Mouse (Mus musculus) forebrain, postnatal 0 days (tissue): Measurements from ENCODE around the gene A3galt2. TPM values are rescaled to one million over a fixed set of nuclear protein-coding genes. Genes with fewer than 3 reads are reported as not detected.

Source experiments
- ATAC-seq: fragments of 200-750 bp; cut with Nextera tagmentation; 2 replicates; pipeline ENCODE4 v1.8.0; 2017; ENCODE audit warnings: mild to moderate bottlenecking, moderate library complexity
- DNase-seq: peaks from one replicate; pipeline ENCODE4 v3.0.0-alpha.2; 2015
- H3K27ac ChIP-seq: fragments of 300-500 bp; sonication (generic); 2 replicates; pipeline ENCODE4 v1.5.1; 2014; ENCODE audit warnings: low read depth, mild to moderate bottlenecking, antibody characterized with exemption, low read length, moderate library complexity, mixed read lengths
- H3K27me3 ChIP-seq: fragments of 300-500 bp; sonication (generic); 2 replicates; pipeline ENCODE4 v1.6.1; 2014; ENCODE audit warnings: mild to moderate bottlenecking, low read length, mixed read lengths; ENCODE audit not compliant: insufficient read depth
- H3K36me3 ChIP-seq: fragments of 300-500 bp; sonication (generic); 2 replicates; pipeline ENCODE4 v1.6.1; 2014; ENCODE audit warnings: mild to moderate bottlenecking, moderate library complexity; ENCODE audit not compliant: insufficient read depth
- H3K4me1 ChIP-seq: fragments of 300-500 bp; sonication (generic); 2 replicates; pipeline ENCODE4 v1.6.1; 2014; ENCODE audit warnings: antibody characterized with exemption; ENCODE audit not compliant: insufficient read depth
- H3K4me2 ChIP-seq: fragments of 300-500 bp; sonication (generic); 2 replicates; pipeline ENCODE4 v1.6.1; 2014; ENCODE audit warnings: low read depth, mild to moderate bottlenecking, moderate library complexity
- H3K4me3 ChIP-seq: fragments of 300-500 bp; sonication (generic); 2 replicates; pipeline ENCODE4 v1.5.1; 2014; ENCODE audit warnings: low read depth, low read length, mixed read lengths
- H3K9ac ChIP-seq: fragments of 300-500 bp; sonication (generic); 2 replicates; pipeline ENCODE4 v1.6.1; 2014; ENCODE audit warnings: mild to moderate bottlenecking
- H3K9me3 ChIP-seq: fragments of 300-500 bp; sonication (generic); 2 replicates; pipeline ENCODE4 v1.6.1; 2016; ENCODE audit warnings: low read length
- CTCF ChIP-seq: sonication (generic); IDR thresholded peaks from 2 replicates; pipeline ENCODE4 v1.5.1; 2016; ENCODE audit warnings: antibody characterized with exemption, control low read depth, low read depth
- WGBS: fragments of 180-500 bp; shearing (Covaris S2); extraction: QIAGEN DNeasy Blood & Tissue Kit; methylation state at CpG from one replicate; pipeline ENCODE4 v1.1.7; 2014; 5-methylcytosine and 5-hydroxymethylcytosine counted together
- polyA plus RNA-seq: library from polyadenylated mRNA; unstranded; fragments of >200 nt; fragmentation: Nextera tagmentation; extraction: Ambion mirVana; gene quantifications from 2 replicates; pipeline ENCODE4 v1.2.1, GENCODE M21; 2015
- total RNA-seq: library from RNA; depleted of rRNA; stranded (reverse); fragments of >200 nt; gene quantifications from 2 replicates; pipeline ENCODE4 v1.2.3, GENCODE M21; 2014

The A3galt2 gene
- total and polyA plus RNA-seq, 2 experiments from 2014 or later = 0.16 to 0.52 TPM

DNA sequence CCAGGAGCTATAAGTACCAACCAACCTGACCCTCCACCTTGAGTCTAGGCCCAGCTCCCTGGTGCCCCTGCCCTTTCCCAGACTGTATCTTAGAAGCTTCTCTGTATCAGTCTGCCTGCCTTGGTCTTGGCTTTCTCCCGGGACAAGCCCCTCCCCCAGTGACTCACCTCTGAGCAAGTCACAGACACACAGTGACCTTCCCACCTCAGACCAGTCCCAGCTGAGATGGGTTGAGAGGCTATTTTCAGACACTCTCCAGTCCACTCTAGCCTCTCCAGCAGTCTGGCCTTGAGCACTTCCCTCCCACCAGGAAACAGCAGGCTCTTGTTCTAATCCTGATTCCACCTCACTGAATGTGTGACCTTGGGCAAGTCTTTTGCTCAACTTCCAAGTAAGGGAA lies 38.5 kb downstream of the A3galt2 start:
- H3K36me3 ChIP-seq = peaks cover 8% of the 10 kb centered on the region; the same call in 1 of the 2 replicates
- H3K27me3 ChIP-seq = no peaks in the 10 kb centered on the region
- no peak for TF ChIP-seq CTCF
- DNase-seq = no peak
- ATAC-seq = no peak
- H3K4me1 ChIP-seq = peaks cover 6% of the 10 kb centered on the region; the same call in 1 of the 2 replicates
- H3K9me3 ChIP-seq = no peaks in the 10 kb centered on the region
- WGBS = 63% methylated on average over 1 of the region's 1 CpGs
- no peak overlapping the region for H3K27ac ChIP-seq
- no peak overlapping the region for H3K4me3 ChIP-seq
- no peak overlapping the region for H3K9ac ChIP-seq
- H3K4me2 ChIP-seq = no peak overlapping the region

DNA sequence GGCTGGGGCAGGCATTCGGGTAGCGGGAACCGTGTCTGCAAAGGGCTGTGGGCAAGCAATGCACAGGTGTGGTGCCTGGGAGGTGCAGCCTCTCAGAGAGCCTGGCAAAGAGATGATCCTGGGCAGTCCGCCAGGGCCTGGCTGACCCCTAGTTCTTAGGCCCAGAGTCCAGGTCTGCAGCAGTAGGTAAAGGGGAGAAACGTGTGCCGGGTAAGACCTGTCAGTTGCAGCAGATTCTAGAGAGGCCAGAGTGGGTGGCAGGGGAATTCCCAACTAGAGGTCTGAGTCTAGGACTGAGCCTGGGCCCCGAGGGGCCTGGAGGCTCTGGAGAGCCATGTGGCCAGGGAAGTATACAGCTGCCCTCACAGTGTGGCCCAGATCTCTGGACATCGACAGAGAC lies 39.0 kb downstream of the A3galt2 start:
- H3K9me3 ChIP-seq = no peaks in the 10 kb centered on the region
- H3K9ac ChIP-seq = no peak overlapping the region
- H3K36me3 ChIP-seq = peaks cover 8% of the 10 kb centered on the region; the same call in 1 of the 2 replicates
- 85% methylated on average over 8 of the region's 8 CpGs for WGBS
- peaks cover 6% of the 10 kb centered on the region; the same call in 1 of the 2 replicates for H3K4me1 ChIP-seq
- ATAC-seq = no peak
- H3K27me3 ChIP-seq = no peaks in the 10 kb centered on the region
- H3K4me2 ChIP-seq = no peak overlapping the region
- no peak overlapping the region for H3K4me3 ChIP-seq
- H3K27ac ChIP-seq = no peak overlapping the region
- DNase-seq = no peak
- TF ChIP-seq CTCF = no peak

DNA sequence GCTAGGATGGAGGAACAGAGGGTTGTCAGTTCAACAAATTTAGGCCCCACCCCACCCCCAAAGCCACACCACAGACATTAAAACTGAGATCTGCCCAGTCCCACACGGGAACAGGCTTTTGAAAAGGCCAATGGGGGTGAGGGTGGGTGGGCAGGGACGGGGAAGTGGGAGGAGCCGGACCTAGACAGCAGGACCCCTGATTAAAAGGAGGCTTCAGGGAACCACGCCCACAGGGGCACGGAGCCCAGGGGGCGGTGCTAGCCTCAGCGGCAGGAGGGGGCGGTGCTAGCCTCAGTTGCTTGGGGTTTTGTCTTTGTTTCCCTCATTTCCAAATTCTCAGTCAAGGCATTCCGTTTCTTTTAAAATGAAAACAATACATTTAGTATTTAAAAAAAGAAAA lies 40.4 kb downstream of the A3galt2 start:
- Histone ChIP-seq H3K4me2 (peak overlapping the region; percentile 15; the same call in 1 of the 2 replicates), H3K27ac (peak overlapping the region; percentile 41; the same call in 1 of the 2 replicates), H3K4me1 (peaks cover 6% of the 10 kb centered on the region; the same call in 1 of the 2 replicates), H3K9me3 (no peaks in the 10 kb centered on the region), H3K36me3 (0 out of 2 replicates have a peak, but pooled peaks cover 4% of the 10 kb centered on the region), H3K27me3 (no peaks in the 10 kb centered on the region), H3K4me3 (no peak overlapping the region), H3K9ac (no peak overlapping the region)
- peak; percentile 60 for DNase-seq
- ATAC-seq = peak; percentile 65; the same call in 1 of the 2 replicates
- no peak for TF ChIP-seq CTCF
- 3% methylated on average over 9 of the region's 9 CpGs for WGBS

DNA sequence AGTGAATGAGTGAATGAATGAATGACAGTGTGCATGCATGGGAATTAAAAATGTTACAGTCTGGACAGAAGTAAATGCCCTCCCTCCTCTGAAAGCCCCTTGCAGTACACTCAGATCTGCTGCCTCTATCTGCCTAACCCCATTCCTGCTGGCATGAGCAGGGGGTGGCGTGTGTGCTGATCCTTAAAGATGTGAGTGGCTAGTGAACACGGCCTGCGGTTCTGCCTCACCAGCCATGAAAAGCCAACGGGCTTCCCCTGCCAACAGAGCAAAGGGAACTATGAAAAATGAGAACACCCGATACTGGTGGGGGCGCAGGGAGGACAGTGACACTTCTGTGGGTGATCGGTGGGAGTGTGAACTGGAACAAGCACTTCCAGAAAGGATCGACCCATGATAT lies 41.6 kb downstream of the A3galt2 start:
- peaks cover 6% of the 10 kb centered on the region; the same call in 1 of the 2 replicates for H3K4me1 ChIP-seq
- H3K4me3 ChIP-seq = no peak overlapping the region
- no peak for DNase-seq
- H3K36me3 ChIP-seq = 0 out of 2 replicates have a peak, but pooled peaks cover 4% of the 10 kb centered on the region
- TF ChIP-seq CTCF = no peak
- H3K27me3 ChIP-seq = no peaks in the 10 kb centered on the region
- H3K27ac ChIP-seq = no peak overlapping the region
- H3K9me3 ChIP-seq = no peaks in the 10 kb centered on the region
- H3K4me2 ChIP-seq = no peak overlapping the region
- H3K9ac ChIP-seq = no peak overlapping the region
- ATAC-seq = no peak
- WGBS = 69% methylated on average over 8 of the region's 8 CpGs

DNA sequence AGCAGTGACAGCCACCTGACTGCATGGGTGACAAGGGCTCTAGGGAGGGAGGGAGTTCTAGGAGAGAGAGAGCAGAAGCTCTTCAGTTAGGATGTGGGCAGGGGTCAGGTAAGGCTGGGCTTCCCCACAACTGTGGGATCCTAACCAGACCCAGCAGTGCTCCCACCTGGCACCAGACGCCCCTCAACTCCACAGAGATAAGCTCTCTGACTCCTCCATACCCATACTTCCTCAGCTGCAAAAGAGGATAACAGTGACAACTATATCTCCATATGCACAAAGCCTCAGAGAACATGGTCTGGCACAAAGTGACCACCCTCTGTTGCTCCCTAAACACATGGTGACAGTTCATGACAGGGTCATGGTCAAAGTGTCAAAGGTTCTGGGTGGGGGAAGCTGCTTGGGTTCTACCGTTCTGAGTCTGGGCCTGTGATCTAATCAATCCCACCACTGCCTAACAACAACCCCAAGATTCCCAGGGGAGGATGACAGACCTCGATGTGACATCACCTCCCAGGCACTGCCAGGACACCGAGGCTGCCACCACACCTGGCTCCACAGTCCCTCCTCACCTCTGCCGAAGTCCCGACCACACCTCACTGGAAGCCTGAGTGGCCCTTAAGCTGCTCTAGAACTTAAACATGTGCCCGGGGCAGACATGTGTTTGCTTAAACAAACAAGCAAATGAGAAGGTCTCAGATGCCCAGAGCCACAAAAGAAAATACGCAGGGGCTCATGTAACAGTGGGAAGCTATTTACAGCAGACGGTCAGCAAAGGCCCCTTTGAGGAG lies 46.7 kb downstream of the A3galt2 start:
- Histone ChIP-seq H3K4me2 (no peak overlapping the region), H3K9me3 (no peaks in the 10 kb centered on the region), H3K36me3 (no peaks in the 10 kb centered on the region), H3K4me1 (peaks cover 17% of the 10 kb centered on the region), H3K27me3 (no peaks in the 10 kb centered on the region), H3K9ac (no peak overlapping the region), H3K27ac (no peak overlapping the region), H3K4me3 (no peak overlapping the region)
- TF ChIP-seq CTCF = no peak
- WGBS = 74% methylated on average over 9 of the region's 9 CpGs
- no peak for DNase-seq
- ATAC-seq = no peak

DNA sequence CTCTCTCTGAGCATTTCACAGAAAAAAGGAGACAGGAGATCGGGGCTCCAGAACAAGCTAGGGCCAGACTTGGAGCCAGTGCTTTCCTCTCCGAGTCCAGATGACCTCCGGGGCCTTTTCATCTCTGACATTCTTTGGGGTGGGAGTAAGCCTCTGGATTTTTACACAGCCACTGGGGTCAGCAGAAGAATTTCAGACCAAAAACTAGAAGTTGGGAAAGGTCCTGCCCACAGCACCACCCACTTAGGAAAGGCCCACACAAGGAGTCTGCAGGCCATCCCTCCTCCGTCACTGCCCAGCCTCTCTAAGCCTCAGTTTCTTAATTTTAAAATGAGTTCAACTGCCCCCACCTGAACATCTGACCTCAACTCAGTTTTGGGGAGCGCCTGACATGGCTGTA lies 48.4 kb downstream of the A3galt2 start:
- Histone ChIP-seq H3K4me3 (peak overlapping the region; percentile 91; the same call in 1 of the 2 replicates), H3K27me3 (no peaks in the 10 kb centered on the region), H3K4me2 (peak overlapping the region; percentile 94), H3K36me3 (no peaks in the 10 kb centered on the region), H3K9ac (0 out of 2 replicates have a peak overlapping the region, but pooled peaks have one; percentile 81), H3K9me3 (no peaks in the 10 kb centered on the region), H3K4me1 (peaks cover 17% of the 10 kb centered on the region), H3K27ac (no peak overlapping the region)
- ATAC-seq (no peak), DNase-seq (no peak)
- WGBS = 70% methylated on average over 5 of the region's 5 CpGs
- TF ChIP-seq CTCF = no peak
